Mouse (Mus musculus): Measurements from ENCODE around the gene Capn15. TPM values are rescaled to one million over a fixed set of nuclear protein-coding genes. Genes with fewer than 3 reads are reported as not detected.

Gene Capn15
- polyA plus RNA-seq, 1 experiment: 12.1 TPM

- Histone ChIP-seq H3K4me1 (ENCODE audit: control insufficient read depth, insufficient read depth, low read length) (peaks cover 49% of the 10 kb centered on the region), H3K27ac (ENCODE audit: insufficient read depth, low read depth, low read length) (no peak overlapping the region), H3K4me3 (ENCODE audit: insufficient read depth, low read length) (0 out of 2 replicates have a peak overlapping the region, but pooled peaks have one; percentile 98)
- TF ChIP-seq CTCF (IDR thresholded peaks at IDR 0.05; ENCODE audit: low read depth, low read length) (no peak), POLR2A (IDR thresholded peaks at IDR 0.05; ENCODE audit: borderline replicate concordance, low read depth, low read length) (no peak)
These were observed 68.5 kb downstream of the Capn15 start for GRCm38 (mm10) chr17:25916931-25917647.

- TF ChIP-seq CTCF (IDR thresholded peaks at IDR 0.05; ENCODE audit: low read depth, low read length): no peak
- TF ChIP-seq POLR2A (IDR thresholded peaks at IDR 0.05; ENCODE audit: borderline replicate concordance, low read depth, low read length): no peak
- Histone ChIP-seq H3K27ac (ENCODE audit: insufficient read depth, low read depth, low read length) (peak overlapping the region; percentile 98), H3K4me3 (ENCODE audit: insufficient read depth, low read length) (peak overlapping the region; percentile 38), H3K4me1 (ENCODE audit: control insufficient read depth, insufficient read depth, low read length) (peaks cover 58% of the 10 kb centered on the region)
These were observed 71.3 kb downstream of the Capn15 start for GRCm38 (mm10) chr17:25914295-25914694.

DNA sequence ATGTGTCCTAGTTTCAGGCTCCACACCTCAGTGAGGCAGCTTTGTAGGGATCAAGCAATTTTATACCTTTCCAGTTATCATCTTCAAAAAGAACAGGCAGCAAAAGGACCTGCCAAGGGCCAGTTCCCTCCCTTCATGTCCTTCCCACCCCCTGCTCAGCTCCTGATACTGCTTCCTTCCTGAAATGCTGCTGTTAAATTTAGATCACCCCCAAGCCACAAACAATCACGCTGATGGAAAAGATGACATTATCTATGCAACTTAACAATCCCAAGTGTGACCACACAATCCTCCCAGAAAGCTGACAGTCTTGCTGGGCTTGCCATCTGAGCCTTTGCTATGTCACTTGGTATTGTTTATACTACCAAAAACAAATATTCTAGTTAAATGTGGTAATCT, 71.7 kb downstream of the Capn15 start:
- H3K4me3 ChIP-seq (ENCODE audit: insufficient read depth, low read length): peak overlapping the region; percentile 69
- peak overlapping the region; percentile 98 for H3K27ac ChIP-seq (ENCODE audit: insufficient read depth, low read depth, low read length)
- H3K4me1 ChIP-seq (ENCODE audit: control insufficient read depth, insufficient read depth, low read length): peaks cover 58% of the 10 kb centered on the region
- TF ChIP-seq POLR2A (IDR thresholded peaks at IDR 0.05; ENCODE audit: borderline replicate concordance, low read depth, low read length) (no peak), CTCF (IDR thresholded peaks at IDR 0.05; ENCODE audit: low read depth, low read length) (no peak)

DNA sequence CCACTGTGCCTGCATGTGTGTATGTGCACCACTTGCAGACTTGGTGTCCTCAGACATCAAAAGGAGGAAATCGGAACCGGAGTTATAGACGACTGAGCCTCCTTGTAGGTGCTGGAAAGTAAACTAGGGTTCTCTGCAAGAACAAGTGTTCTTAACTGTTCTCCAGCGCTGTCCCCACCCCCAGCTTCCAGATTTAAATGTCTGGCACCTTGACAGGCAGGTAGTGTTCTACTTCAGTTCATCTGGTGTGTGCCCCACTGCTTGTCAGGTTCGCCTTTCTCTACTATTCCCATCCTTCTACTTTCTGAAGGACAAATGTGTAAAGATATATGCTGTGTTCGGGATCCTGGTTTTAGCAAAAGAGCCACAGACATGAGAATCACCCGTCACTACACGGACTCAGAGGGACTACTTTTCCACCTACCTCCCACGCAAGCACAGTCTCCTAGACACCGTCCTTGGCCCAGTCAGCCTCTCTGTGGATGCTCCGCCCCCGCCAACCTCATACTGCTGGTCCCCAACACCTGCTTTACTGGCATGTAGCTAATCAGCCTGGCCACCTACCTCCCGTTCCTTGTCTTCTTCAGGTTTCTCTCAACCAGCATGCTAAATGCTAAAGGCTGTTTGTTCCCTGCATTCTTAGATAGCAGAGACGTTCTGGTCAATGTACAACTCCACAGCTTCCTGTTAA, 72.3 kb downstream of the Capn15 start:
- Histone ChIP-seq H3K27ac (ENCODE audit: insufficient read depth, low read depth, low read length) (peak overlapping the region; percentile 96), H3K4me3 (ENCODE audit: insufficient read depth, low read length) (peak overlapping the region; percentile 69)
- no peak for TF ChIP-seq POLR2A (IDR thresholded peaks at IDR 0.05; ENCODE audit: borderline replicate concordance, low read depth, low read length)
- TF ChIP-seq CTCF (IDR thresholded peaks at IDR 0.05; ENCODE audit: low read depth, low read length): no peak

GRCm38 (mm10) chr17:25911816-25912215, 73.8 kb downstream of the Capn15 start:
- Histone ChIP-seq H3K4me1 (ENCODE audit: control insufficient read depth, insufficient read depth, low read length) (peaks cover 45% of the 10 kb centered on the region), H3K4me3 (ENCODE audit: insufficient read depth, low read length) (peak overlapping the region; percentile 19), H3K27ac (ENCODE audit: insufficient read depth, low read depth, low read length) (peak overlapping the region; percentile 67)
- no peak for TF ChIP-seq CTCF (IDR thresholded peaks at IDR 0.05; ENCODE audit: low read depth, low read length)
- no peak for TF ChIP-seq POLR2A (IDR thresholded peaks at IDR 0.05; ENCODE audit: borderline replicate concordance, low read depth, low read length)

More for the DNA sequence above, 72.3 kb downstream of the Capn15 start:
- H3K4me1 ChIP-seq (ENCODE audit: control insufficient read depth, insufficient read depth, low read length): peaks cover 57% of the 10 kb centered on the region

Other genes starting within 250 kb of the Capn15 start
- gene Mslnl, start 249.8 kb downstream of the Capn15 start, polyA plus RNA-seq (2012; ENCODE audit: insufficient read depth, insufficient read length, missing spikeins): not detected in 2 replicates
- not detected in 2 replicates for gene Msln, start 231.4 kb downstream of the Capn15 start, polyA plus RNA-seq (2012; ENCODE audit: insufficient read depth, insufficient read length, missing spikeins)
- 36.9 and 40.9 TPM in 2 replicates for gene Narfl, start 212.0 kb downstream of the Capn15 start, polyA plus RNA-seq (2012; ENCODE audit: insufficient read depth, insufficient read length, missing spikeins)
- 30.4 and 31.0 TPM in 2 replicates for gene Haghl, start 200.1 kb downstream of the Capn15 start, polyA plus RNA-seq (2012; ENCODE audit: insufficient read depth, insufficient read length, missing spikeins)
- gene Ccdc78, start 199.2 kb downstream of the Capn15 start, polyA plus RNA-seq (2012; ENCODE audit: insufficient read depth, insufficient read length, missing spikeins): not detected in 2 replicates
- gene Fam173a, start 192.9 kb downstream of the Capn15 start, polyA plus RNA-seq (2012; ENCODE audit: insufficient read depth, insufficient read length, missing spikeins): 64.5 and 70.6 TPM in 2 replicates
- not detected in 2 replicates for gene AC134908.4, start 190.1 kb downstream of the Capn15 start, polyA plus RNA-seq (2012; ENCODE audit: insufficient read depth, insufficient read length, missing spikeins)
- 13.1 and 14.6 TPM in 2 replicates for gene Metrn, start 188.7 kb downstream of the Capn15 start, polyA plus RNA-seq (2012; ENCODE audit: insufficient read depth, insufficient read length, missing spikeins)
- gene Fbxl16, start 176.7 kb downstream of the Capn15 start, polyA plus RNA-seq (2012; ENCODE audit: insufficient read depth, insufficient read length, missing spikeins): not detected in 2 replicates
- 11.9 and 14.0 TPM in 2 replicates for gene Wdr24, start 162.2 kb downstream of the Capn15 start, polyA plus RNA-seq (2012; ENCODE audit: insufficient read depth, insufficient read length, missing spikeins)
- 16.3 and 18.0 TPM in 2 replicates for gene Jmjd8, start 156.9 kb downstream of the Capn15 start, polyA plus RNA-seq (2012; ENCODE audit: insufficient read depth, insufficient read length, missing spikeins)
- 84.9 and 89.7 TPM in 2 replicates for gene Stub1, start 152.4 kb downstream of the Capn15 start, polyA plus RNA-seq (2012; ENCODE audit: insufficient read depth, insufficient read length, missing spikeins)
- gene Rhbdl1, start 148.5 kb downstream of the Capn15 start, polyA plus RNA-seq (2012; ENCODE audit: insufficient read depth, insufficient read length, missing spikeins): 1.6 and 3.7 TPM in 2 replicates
- gene Gm20683, start 144.0 kb downstream of the Capn15 start, polyA plus RNA-seq (2012; ENCODE audit: insufficient read depth, insufficient read length, missing spikeins): 1.5 TPM in 1 of 2 replicates, not detected in the other
- gene Rhot2, start 140.9 kb downstream of the Capn15 start, polyA plus RNA-seq (2012; ENCODE audit: insufficient read depth, insufficient read length, missing spikeins): 30.8 and 35.1 TPM in 2 replicates
- gene Wdr90, start 124.3 kb downstream of the Capn15 start, polyA plus RNA-seq (2012; ENCODE audit: insufficient read depth, insufficient read length, missing spikeins): 11.7 and 13.1 TPM in 2 replicates
- 10.3 and 16.6 TPM in 2 replicates for gene Mcrip2, start 117.0 kb downstream of the Capn15 start, polyA plus RNA-seq (2012; ENCODE audit: insufficient read depth, insufficient read length, missing spikeins)
- gene Mettl26, start 110.7 kb downstream of the Capn15 start, polyA plus RNA-seq (2012; ENCODE audit: insufficient read depth, insufficient read length, missing spikeins): 16.1 and 17.0 TPM in 2 replicates
- 0.84 and 1.4 TPM in 2 replicates for gene Wfikkn1, start 104.9 kb downstream of the Capn15 start, polyA plus RNA-seq (2012; ENCODE audit: insufficient read depth, insufficient read length, missing spikeins)
- gene Rab40c, start 66.1 kb downstream of the Capn15 start, polyA plus RNA-seq (2012; ENCODE audit: insufficient read depth, insufficient read length, missing spikeins): 30.0 and 32.8 TPM in 2 replicates
- 51.1 and 53.4 TPM in 2 replicates for gene Pigq, start 40.9 kb downstream of the Capn15 start, polyA plus RNA-seq (2012; ENCODE audit: insufficient read depth, insufficient read length, missing spikeins)
- not detected in 2 replicates for gene Nhlrc4, start 40.8 kb downstream of the Capn15 start, polyA plus RNA-seq (2012; ENCODE audit: insufficient read depth, insufficient read length, missing spikeins)
- not detected in 2 replicates for gene A930017K11Rik, start 33.2 kb downstream of the Capn15 start, polyA plus RNA-seq (2012; ENCODE audit: insufficient read depth, insufficient read length, missing spikeins)
- gene Rab11fip3, start 83.8 kb upstream of the Capn15 start, polyA plus RNA-seq (2012; ENCODE audit: insufficient read depth, insufficient read length, missing spikeins): 7.9 and 8.3 TPM in 2 replicates
- 29.0 and 30.7 TPM in 2 replicates for gene Decr2, start 104.5 kb upstream of the Capn15 start, polyA plus RNA-seq (2012; ENCODE audit: insufficient read depth, insufficient read length, missing spikeins)
- gene Nme4, start 109.8 kb upstream of the Capn15 start, polyA plus RNA-seq (2012; ENCODE audit: insufficient read depth, insufficient read length, missing spikeins): 25.6 and 28.4 TPM in 2 replicates
- 58.4 and 67.5 TPM in 2 replicates for gene Tmem8, start 127.5 kb upstream of the Capn15 start, polyA plus RNA-seq (2012; ENCODE audit: insufficient read depth, insufficient read length, missing spikeins)
- gene Mrpl28, start 137.7 kb upstream of the Capn15 start, polyA plus RNA-seq (2012; ENCODE audit: insufficient read depth, insufficient read length, missing spikeins): 72.1 and 74.7 TPM in 2 replicates
- gene Axin1, start 152.9 kb upstream of the Capn15 start, polyA plus RNA-seq (2012; ENCODE audit: insufficient read depth, insufficient read length, missing spikeins): 31.6 and 40.1 TPM in 2 replicates
- gene Pdia2, start 213.3 kb upstream of the Capn15 start, polyA plus RNA-seq (2012; ENCODE audit: insufficient read depth, insufficient read length, missing spikeins): not detected in 2 replicates
- gene Rgs11, start 217.2 kb upstream of the Capn15 start, polyA plus RNA-seq (2012; ENCODE audit: insufficient read depth, insufficient read length, missing spikeins): 4.7 and 6.6 TPM in 2 replicates
- gene Arhgdig, start 222.0 kb upstream of the Capn15 start, polyA plus RNA-seq (2012; ENCODE audit: insufficient read depth, insufficient read length, missing spikeins): not detected in 2 replicates